Mouse (Mus musculus): ENCODE measurements around the gene Slc4a5. TPM values are rescaled to one million over a fixed set of nuclear protein-coding genes. Genes with fewer than 3 reads are reported as not detected.

The Slc4a5 gene
- total RNA-seq, 2 experiments from 2014 or later, result not detected

DNA sequence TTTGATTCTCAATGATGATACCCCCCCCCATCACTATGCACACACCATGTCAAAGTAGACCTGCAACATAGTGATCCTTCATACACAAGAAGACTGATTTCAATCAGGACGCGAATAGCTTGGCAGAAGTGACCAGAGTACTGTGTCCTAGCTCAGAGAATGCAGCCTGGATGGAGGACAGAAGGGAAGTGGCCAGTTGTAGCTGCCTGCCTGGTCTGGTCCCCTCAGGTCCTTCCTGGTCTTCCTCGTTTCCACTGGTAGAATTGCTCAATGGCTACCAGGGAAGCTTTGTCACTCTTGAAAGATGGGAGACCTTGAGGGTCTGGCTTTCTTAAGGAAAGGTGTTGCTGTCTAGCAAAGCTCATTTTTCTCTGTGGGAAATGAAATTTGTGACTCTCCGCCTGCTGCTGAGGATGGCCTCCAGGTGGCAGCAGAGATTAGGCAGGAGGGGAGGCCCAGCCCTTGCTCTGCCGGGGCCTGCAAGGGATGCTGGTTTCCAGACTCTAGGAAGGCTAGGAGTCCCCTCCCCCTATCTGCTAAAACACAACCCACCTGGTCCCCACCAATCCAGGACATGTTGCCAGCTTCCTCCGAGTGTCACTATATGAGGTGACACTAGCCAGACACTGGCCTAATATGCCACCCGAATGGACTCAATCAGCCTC lies 4.5 kb upstream of the Slc4a5 start:
- ATAC-seq (replicated peaks; ENCODE audit: low FRiP score, poor library complexity, severe bottlenecking), result peak; percentile 70; the same call in 1 of the 2 replicates

DNA sequence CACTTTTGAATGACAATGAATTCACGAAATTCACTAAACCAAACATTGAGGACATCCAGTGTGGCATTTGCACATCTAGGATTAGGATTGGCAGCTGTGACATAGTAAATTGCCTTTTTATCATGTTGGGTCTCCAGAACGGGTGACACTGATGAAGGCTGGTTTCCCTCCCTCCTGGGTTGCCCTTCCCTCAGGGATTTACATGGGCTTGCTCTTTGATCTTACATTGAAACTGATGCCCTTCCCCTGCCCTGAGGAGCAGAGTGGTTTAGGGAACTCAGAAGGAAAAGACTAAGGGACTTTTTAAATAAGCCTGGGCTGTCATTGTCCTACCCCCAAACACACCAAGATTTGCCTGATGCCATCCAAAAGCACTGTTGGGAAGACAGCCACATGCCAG lies 11.9 kb downstream of the Slc4a5 start:
- no peak for ATAC-seq (replicated peaks; ENCODE audit: low FRiP score, poor library complexity, severe bottlenecking)

DNA sequence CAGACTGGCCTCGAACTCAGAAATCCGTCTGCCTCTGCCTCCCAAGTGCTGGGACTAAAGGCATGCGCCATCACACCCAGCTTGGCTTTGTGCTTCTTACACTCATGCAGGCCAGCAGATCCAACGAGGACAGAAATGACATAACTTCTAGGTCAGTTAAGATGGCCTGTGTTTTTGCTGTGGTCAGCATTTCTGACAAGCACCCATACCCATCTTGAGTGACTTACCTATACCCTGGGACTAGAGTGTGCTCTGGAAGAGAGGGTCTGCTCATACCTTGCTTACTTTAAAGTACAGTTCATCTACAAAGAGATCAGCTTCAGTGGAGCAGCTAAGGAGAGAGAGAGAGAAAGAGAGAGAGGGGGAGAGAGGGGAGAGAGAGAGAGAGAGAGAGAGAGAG lies 13.7 kb downstream of the Slc4a5 start:
- no peak for ATAC-seq (replicated peaks; ENCODE audit: low FRiP score, poor library complexity, severe bottlenecking)

DNA sequence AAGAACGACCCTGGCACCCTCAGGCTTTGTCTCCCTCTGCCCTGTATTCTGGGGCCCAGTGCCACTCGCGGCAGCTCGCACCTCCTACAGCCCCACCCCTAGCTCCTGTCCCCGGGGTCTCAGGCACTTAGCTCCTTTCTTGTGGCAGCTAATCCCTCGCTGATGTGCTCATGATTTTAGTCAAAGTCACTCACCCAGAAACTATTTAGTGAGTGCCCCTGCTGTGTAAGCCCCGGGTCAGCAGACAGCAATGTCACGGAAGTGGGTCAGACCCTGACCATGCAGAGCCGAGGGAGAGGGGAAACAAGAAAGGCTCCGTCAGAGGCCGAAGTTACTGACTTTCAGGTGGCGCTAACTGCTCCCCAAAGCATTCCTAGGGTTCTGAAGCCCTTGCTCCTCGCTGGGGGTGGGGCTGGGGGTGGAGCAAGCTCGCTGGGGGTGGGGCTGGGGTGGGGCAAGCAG lies 14.7 kb downstream of the Slc4a5 start:
- ATAC-seq (replicated peaks; ENCODE audit: low FRiP score, poor library complexity, severe bottlenecking), result no peak

DNA sequence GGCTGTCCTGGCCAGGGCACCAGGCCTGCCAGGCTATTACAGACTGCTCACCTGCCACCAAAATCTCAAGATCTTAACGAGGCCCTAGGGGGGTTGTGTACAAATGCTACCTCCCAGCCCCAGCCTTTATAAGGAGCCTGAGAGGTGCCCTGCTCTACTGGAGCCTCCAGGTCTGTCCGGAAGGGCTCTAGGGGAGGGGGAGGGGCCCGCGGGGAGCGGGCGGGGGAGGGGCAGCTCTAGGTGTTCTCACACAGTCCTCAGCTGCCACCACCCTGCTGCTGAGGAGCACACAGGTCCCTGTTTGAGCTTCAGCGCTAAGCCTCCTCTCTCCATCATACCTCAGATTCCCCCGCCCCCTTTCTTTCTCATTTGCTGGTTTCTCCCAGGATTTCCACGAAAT lies 17.5 kb downstream of the Slc4a5 start:
- no peak for ATAC-seq (replicated peaks; ENCODE audit: low FRiP score, poor library complexity, severe bottlenecking)

DNA sequence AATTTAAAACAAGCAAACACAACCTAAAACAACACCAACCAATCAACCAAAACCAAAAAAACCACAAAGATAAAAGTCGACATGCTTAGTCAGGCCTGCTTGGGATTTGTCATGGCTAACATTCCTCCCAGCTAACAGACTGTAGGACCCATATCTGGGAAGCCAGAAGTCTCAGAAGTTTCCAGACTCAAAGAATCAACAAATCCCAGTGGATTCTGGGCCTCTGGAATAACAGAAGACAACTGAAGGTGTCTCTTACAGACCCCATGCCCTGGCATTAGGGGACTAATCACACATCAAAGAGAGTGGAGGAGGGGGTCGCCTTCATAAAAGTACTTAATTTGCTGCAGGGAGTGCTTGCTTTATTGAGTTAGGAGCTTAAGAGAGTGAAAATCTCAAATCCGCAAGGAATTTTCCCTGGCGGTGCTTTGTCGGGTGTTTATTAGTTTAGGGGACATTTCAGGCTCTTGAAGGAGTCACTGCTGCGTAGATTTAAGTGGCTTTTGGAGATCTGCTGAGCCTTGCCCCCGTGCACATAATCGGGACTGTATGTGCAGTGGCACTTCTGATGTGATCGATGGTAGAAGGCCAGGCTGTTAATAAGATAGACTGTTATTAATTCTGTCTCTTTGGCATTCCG lies 24.9 kb downstream of the Slc4a5 start:
- ATAC-seq (replicated peaks; ENCODE audit: low FRiP score, poor library complexity, severe bottlenecking), result no peak

DNA sequence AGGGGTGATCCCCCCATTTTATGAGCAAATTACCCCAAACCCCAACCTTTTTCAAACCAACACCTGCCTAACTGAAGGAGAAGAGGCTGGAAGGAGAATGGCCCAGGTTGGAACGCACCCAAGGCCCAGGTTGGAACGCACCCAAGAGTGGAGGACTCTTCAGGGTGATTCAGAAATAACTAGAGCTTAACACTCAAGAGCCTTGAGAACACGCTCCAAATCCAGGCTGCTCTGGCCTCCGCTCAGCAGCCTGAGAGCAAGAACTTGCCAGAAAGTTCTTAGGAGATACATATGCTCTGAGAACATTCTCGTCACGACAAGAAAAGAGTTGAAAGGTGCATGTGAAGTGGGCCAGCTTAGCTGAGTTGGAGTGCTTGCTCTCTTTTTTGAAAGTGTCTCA lies 25.5 kb downstream of the Slc4a5 start:
- no peak for ATAC-seq (replicated peaks; ENCODE audit: low FRiP score, poor library complexity, severe bottlenecking)

DNA sequence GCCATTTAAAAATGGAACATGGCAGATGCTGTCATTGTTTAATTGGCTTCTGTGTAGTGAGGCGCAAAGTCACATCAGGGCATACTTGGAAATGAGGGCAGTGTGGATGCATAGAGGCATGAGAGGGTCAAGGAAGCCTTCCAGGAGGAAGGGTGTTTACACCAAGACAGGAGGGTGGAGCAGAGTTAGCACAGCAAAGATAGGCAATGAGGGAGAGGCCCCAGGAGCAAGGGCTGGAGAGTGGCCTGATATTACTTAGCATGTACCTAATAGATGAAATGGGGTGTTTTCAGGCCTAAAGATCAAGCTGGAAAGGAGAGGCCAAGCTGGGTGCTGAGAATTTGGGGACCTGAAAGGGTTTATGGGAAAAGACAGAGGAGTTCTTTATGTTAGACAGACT lies 26.4 kb downstream of the Slc4a5 start:
- no peak for ATAC-seq (replicated peaks; ENCODE audit: low FRiP score, poor library complexity, severe bottlenecking)

DNA sequence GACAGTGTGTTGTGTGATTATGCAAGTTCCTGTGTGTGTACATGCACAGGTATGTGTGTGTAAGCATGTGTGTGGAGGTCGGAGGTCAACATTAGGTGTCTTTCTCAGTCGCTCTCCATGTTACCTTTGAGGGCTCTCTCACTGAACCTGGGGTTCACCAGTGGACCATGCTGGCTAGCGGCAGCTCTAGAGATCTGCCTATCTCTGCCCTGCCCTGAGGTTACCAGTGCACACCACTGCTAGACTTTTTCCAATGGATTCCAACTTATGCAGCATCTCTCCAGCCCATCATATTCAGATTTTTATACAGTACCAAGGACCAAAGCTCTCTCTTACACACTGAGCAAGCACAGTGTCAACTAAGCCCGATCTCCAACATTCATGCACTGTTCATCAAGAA lies 27.1 kb downstream of the Slc4a5 start:
- ATAC-seq (replicated peaks; ENCODE audit: low FRiP score, poor library complexity, severe bottlenecking), result no peak

DNA sequence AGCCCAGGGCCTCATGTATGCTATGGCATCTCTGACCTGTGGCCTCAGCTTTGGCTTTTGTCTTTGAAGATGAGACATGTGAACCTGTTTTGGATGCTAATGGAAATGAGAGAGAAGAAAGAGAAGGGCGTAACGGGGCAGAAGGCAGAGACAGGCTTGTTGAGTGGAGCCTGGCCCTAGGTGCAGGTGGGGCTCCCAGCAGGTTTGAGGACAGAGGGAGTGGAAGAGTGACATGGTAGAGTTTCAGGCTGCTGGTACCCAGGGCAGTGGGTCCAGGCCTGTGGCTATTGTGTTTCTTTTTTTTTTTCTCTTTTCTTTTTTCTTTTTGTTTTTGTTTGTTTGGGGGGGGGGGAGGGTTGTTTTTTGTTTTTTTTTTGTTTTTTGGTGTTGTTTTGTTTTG lies 27.5 kb downstream of the Slc4a5 start:
- no peak for ATAC-seq (replicated peaks; ENCODE audit: low FRiP score, poor library complexity, severe bottlenecking)

DNA sequence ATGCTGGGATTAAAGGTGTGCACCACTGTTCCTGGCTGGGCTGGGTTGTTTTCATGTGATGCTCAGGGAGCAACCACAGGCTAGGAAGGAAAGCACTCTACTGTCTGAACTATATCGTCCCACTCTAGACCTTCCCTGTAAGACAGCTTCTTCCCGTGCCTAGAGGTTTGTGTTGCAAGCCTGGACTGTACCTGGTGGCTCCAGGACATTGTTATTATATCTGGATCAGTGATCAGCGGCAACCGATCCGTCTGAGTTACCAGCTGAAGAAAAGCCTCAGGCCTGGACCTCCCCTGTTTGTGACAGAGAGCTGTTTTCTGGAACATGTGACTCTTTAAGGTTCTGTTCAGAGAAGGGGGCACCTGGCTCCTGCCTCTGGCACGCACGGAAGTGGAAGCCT lies 34.6 kb downstream of the Slc4a5 start:
- ATAC-seq (replicated peaks; ENCODE audit: low FRiP score, poor library complexity, severe bottlenecking), result no peak

DNA sequence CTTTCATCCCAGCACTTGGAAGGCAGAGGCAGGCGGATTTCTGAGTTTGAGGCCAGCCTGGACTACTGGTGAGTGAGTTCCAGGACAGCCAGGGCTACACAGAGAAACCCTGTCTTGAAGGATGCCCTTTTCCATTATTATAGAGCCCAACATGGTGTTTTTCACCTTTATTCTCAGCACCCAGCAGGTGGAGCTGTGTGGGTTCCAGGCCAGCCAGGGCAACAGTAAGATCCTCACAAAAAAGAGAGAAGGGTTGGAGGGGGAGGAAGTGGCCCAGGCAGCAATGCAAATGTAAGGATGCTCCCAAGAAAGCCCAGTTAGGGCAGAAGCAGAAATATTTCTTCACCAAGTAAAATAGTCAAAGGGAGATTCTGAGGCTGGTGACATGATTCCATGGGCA lies 44.9 kb downstream of the Slc4a5 start:
- ATAC-seq (replicated peaks; ENCODE audit: low FRiP score, poor library complexity, severe bottlenecking), result no peak

DNA sequence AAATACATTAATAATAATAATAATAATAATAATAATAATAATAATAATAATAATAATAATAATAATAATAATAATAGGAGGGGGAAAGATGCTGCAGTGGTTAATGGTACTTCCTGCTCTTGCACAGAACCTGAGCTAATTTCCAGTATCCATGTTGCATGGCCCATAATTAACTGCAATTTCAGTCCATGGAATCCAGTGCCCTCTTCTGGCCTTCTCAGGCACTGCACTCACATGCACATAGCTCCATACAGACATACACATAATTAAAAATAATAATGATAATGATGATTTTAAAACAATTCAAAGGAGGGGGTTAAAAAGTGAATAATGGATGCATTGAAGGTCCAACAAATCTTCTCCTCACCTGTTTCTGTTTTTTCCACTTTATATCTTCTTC lies 45.6 kb downstream of the Slc4a5 start:
- no peak for ATAC-seq (replicated peaks; ENCODE audit: low FRiP score, poor library complexity, severe bottlenecking)

DNA sequence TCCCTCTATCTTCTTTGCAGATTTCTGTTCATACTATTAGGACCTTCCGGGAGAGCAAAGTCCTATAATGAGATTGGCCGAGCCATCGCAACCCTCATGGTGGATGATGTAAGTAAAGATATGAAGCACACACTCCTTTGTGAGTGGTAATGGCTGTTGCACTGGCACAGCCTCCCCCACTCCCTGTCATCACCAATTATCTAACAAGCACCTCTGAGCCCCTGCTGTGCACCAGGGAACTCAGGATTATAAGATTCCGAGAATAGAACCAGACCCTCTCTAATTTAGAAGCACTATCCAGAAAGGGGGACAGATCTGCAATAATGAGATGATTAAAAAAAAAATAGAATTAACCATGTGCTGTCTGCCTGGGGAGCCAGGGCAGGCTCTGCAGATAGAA lies 46.0 kb downstream of the Slc4a5 start:
- no peak for ATAC-seq (replicated peaks; ENCODE audit: low FRiP score, poor library complexity, severe bottlenecking)

DNA sequence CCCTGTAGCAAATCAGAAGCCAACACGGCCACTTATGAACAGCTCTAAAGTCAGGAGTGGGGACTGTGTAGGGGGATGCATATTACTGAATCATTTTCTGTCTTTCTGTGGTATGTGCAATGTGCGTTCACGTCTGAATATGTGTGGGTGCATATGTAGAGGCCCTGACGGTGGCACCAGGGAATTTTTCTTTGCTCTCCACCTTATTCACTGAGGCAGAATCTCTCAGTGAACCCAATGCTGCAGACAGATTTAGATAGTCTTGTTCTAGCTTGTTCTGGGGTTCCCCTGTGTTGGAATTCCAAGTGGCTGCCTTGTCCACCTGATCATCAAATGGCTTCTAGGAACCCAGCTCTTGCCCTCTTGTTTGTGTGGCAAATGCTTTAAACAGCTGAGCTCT lies 48.0 kb downstream of the Slc4a5 start:
- no peak for ATAC-seq (replicated peaks; ENCODE audit: low FRiP score, poor library complexity, severe bottlenecking)

DNA sequence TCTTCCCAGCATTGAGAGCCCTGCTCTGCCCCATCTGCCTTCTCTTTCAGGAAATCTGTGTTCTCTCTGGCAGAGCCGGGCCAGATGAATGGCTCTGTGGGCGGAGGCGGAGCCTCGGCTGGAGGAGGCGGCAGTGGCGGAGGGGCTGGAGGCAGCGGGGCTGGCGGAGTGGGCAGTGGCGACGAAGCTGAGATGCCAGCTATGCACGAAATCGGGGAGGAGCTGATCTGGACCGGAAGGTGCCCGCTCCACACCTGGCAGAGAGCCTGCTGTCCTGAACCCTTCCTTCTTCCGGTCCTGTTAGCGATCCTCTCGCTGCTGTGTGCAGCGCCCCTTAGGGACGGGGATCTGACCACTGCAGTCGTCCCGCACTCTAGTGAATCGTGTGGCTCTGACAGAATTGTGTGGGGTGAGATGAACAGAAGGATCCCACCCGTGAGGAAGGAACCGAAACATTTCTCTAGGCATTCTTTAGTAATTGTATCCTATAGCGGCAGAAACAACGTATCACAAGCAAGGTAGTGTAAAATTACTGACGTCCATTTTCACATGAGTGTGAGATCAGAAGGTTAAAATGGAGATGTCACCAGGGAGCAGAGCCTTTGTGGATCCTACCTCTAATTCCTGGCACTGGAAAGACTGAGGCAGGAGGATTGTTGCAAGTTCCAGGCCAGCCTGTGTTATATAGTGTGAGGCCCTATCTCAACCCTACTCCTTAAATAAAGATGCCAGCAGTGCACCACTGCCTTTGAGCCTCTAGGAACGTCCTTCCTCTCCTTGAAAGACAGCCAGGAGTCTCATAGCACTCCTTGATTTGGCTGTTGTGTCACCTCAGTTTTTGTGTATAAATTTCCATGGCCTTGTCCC lies 48.7 kb downstream of the Slc4a5 start:
- ATAC-seq (replicated peaks; ENCODE audit: low FRiP score, poor library complexity, severe bottlenecking), result 0 out of 2 replicates have a peak, but pooled peaks have one; percentile 44

DNA sequence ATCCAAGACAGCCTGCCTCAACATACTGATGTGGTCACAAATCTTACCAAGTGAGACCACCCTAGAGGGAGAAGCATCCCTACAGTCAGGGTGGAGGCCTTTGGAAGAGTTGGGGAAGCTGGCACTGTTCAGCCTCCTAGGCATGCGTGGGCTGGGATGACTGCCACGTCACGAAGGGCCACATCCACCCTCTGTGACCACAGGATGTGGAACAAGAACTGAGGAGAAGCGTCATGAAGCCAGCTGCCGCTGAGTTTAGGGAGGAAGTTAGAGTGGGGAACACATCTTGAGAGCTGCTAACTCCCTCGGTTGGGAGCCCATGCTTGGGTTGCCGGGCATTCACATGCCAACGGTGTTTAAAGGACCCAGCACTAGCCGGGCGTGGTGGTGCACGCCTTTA lies 54.1 kb downstream of the Slc4a5 start:
- no peak for ATAC-seq (replicated peaks; ENCODE audit: low FRiP score, poor library complexity, severe bottlenecking)

DNA sequence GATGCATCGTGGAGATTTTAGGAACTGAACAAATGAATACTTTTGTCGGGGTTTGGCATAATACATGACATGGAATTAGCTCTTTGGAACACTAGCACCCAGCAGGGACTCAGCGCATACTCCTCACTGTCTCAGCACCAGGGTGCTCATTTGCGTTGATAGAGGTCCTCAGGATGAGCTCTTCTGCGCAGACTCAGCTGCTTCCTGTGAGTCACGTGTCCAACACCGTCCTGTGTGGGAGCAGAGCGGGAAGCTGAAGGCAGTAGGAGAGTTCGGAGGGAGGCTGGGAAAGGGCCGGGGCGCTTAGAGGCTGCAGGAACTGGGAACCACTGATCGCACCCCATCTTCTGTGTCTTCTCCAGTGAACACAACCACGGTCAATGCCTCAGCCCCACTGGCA lies 57.5 kb downstream of the Slc4a5 start:
- no peak for ATAC-seq (replicated peaks; ENCODE audit: low FRiP score, poor library complexity, severe bottlenecking)

DNA sequence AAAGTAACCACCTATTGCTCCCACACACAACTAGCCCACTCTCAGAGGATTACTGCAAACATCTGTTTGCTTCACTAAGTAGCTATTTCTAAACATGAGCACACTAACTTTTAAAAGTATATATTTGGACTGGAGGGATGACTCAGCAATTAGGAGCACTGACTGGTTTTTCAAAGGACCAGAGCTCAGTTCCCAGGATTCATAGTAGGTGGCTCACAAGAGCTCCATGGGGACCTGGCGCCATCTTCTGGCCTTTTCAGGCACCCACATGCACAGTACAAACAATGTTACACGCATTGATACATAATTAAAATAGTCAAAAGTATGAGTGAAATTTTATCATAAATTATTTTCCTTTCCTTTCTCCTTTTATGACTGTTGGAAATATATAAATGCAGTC lies 59.3 kb downstream of the Slc4a5 start:
- no peak for ATAC-seq (replicated peaks; ENCODE audit: low FRiP score, poor library complexity, severe bottlenecking)

DNA sequence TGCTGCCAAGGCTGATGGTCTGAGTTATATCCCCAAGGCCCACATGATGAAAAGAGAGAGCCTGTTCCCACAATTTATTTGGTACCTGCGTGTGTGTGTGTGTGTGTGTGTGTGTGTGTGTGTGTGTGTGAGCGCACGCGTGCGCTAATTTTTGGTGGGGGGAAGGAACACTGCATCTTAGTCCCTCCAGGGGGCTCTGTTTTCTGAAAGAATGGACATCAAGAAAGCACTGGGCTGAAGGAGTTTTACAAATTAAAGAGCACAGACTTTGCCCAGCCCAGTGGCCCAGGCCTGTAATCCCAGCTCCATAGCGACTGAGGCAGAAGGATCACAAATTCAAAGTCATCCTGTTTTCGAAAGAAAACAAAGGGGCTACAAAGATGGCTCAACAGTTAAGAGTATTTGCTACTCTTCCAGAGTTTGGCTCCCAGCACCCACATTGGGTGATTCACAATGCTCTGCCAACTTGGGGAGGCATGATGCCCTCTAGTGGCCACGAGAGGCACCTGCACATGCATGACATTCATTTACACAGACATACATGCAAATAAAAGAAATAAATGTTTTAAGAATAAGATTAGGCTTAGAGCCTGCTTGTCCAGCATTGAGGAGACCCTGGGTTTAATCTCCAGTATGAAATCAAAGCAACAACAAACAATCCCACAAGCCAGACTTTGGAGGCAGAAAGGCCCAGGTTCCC lies 60.8 kb downstream of the Slc4a5 start:
- peak; percentile 41; the same call in 1 of the 2 replicates for ATAC-seq (replicated peaks; ENCODE audit: low FRiP score, poor library complexity, severe bottlenecking)
